Mouse (Mus musculus): ENCODE results near the gene Cmss1. TPM values are rescaled to one million over a fixed set of nuclear protein-coding genes. Genes with fewer than 3 reads are reported as not detected.

The Cmss1 gene
- 3.0 TPM for polyA plus RNA-seq (2014; fragmentation: Illumina TruSeq; extraction: RNeasy Lipid Tissue Mini Kit (QIAGEN cat#74804); ENCODE audit: low replicate concordance)

DNA sequence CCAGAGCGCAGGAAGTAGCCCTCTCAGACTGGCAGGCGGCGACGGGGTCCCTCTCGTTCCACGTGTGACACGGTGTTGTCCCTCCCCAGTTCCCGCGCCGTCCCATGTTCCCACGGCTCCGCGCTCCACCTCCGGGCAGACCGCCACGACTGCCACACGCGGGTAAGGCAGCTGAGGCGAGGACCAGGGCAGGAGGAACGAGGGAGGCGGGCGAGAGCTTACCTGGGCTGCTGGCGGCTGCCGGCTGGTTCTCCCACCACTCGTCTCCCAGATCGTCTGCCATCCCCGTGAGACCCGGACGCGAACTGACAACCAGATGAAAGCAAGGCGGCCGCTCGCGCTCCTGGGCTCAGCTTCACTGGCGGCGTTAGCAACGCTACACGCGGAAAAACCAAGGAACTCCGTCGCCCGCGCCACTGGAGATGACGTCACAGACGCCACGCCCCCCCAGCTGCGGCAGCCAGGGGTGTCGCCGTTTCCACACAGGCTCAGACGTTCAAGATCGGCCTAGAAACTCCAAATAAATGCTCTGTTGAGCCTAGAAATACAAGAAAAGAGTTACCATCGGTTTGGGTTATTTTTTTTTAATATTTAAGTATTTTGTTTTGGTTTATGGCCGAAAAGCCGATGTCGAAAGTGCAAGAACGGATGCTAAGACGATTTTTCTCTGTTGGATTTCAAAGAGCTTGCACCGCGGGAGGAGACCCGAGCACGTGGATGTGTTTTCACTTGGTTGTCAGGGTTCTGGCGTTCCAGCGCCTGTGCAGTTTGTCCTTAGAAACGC is at the start of gene Cmss1:
Gene Cmss1 (minus strand): TSS at position 421 of the 784 bp plus-strand sequence.

DNA sequence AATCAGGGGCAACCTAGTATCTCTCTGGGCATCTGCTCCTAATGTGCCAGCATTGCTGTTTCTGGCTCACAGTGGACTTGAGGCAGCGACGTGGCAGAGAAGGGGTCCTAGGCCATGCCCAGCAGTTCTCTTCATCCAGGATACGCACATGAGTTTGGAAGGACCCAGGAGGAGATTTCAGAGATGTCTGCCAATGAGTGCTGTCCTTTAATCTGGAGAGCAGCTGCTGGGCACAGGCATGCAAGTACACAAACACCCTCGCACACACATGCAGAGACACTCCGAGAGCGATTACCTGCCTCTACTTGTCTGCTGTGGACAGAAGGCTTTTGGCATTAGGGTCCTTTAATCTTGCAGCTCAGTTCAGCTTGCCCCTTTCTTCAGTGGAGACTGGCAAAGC is 253.9 kb downstream of the Cmss1 start, which contains the start of gene Filip1l:
Gene Filip1l (plus strand): TSS at position 343 of the 400 bp plus-strand sequence.

DNA sequence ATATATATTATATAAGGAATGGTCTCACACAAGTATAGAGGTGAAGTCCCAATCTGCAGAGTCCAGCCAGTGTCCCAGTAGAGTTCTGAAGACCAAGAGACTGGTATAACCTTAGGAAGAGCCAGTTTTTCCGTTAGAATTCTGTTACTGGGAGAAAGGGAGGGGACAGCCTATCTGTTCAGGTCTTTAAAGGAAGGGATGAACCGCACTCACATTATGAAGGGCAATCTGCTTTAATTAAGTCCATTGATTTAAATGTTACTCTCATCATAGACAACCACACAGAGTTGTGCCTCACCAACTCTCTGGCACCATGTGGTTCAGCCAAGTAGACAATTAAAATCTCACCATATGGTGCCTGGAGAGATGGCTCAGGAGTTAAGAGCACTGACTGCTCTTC is 313.9 kb downstream of the Cmss1 start, which contains the start of gene Tmem30c:
Gene Tmem30c (minus strand): TSS at position 101 of the 400 bp plus-strand sequence.

Other genes with a start within 250 kb of the Cmss1 start
- gene Col8a1, start 147.9 kb upstream of the Cmss1 start, polyA plus RNA-seq (2014; fragmentation: Illumina TruSeq; extraction: RNeasy Lipid Tissue Mini Kit (QIAGEN cat#74804); ENCODE audit: low replicate concordance) = 0.97 TPM

Measured in small intestine, adult 10 weeks (tissue).